Mouse (Mus musculus) ES-E14 (cell line): Measurements from ENCODE around the gene Bnip3. TPM values are rescaled to one million over a fixed set of nuclear protein-coding genes. Genes with fewer than 3 reads are reported as not detected.

ENCODE experiments used
- DNase-seq: peaks from one replicate; pipeline ENCODE4 v3.0.0-alpha.2; 2013; ENCODE audit warnings: low read depth, low spot score
- H3K27ac ChIP-seq: 2 replicates; pipeline ENCODE4 v1.5.1; 2012; ENCODE audit warnings: low read depth, mild to moderate bottlenecking, low read length, moderate library complexity, mixed read lengths; ENCODE audit not compliant: poor library complexity, insufficient read depth, severe bottlenecking
- H3K36me3 ChIP-seq: 2 replicates; pipeline ENCODE4 v1.6.1; 2012; ENCODE audit warnings: mild to moderate bottlenecking, low read length, moderate library complexity, mixed read lengths; ENCODE audit not compliant: control insufficient read depth, poor library complexity, insufficient read depth, severe bottlenecking
- H3K4me1 ChIP-seq, 2 experiments: fragments of 150-350 bp in 1 of 2; sonication (generic) in 1 of 2; 2 replicates each; pipeline ENCODE4 v1.6.1; 2012; ENCODE audit warnings: low read length in 2 of 2, mild to moderate bottlenecking in 1 of 2, mixed read lengths in 1 of 2; ENCODE audit not compliant: control insufficient read depth in 2 of 2, insufficient read depth in 2 of 2, poor library complexity in 1 of 2
- H3K4me3 ChIP-seq, 2 experiments: fragments of 150-350 bp in 1 of 2; sonication (generic) in 1 of 2; 2 replicates each; pipeline ENCODE4 v1.5.1; 2012; ENCODE audit warnings: low read length in 2 of 2, low read depth in 1 of 2, mild to moderate bottlenecking in 1 of 2, mixed read lengths in 1 of 2; ENCODE audit not compliant: insufficient read depth in 1 of 2, poor library complexity in 1 of 2, severe bottlenecking in 1 of 2
- H3K9ac ChIP-seq: 2 replicates; pipeline ENCODE4 v1.6.1; 2012; ENCODE audit warnings: low read depth, mild to moderate bottlenecking, low read length, mixed read lengths; ENCODE audit not compliant: poor library complexity, insufficient read depth, severe bottlenecking
- H3K9me3 ChIP-seq: fragments of 150-350 bp; sonication (generic); 2 replicates; pipeline ENCODE4 v1.6.1; 2012; ENCODE audit warnings: low read depth, mild to moderate bottlenecking, low read length; ENCODE audit not compliant: control insufficient read depth, insufficient read depth
- CHD2 ChIP-seq: IDR thresholded peaks from 2 replicates; pipeline ENCODE4 v1.6.1; 2014; ENCODE audit warnings: mild to moderate bottlenecking, low read depth, low read length, inconsistent platforms
- HCFC1 ChIP-seq: IDR thresholded peaks from 2 replicates; pipeline ENCODE4 v1.6.1; 2012; ENCODE audit warnings: low read length, inconsistent platforms, borderline replicate concordance; ENCODE audit not compliant: insufficient read depth
- MAFK ChIP-seq: IDR thresholded peaks from 2 replicates; pipeline ENCODE4 v1.6.1; 2014; ENCODE audit warnings: mild to moderate bottlenecking, low read depth, low read length, inconsistent platforms; ENCODE audit not compliant: insufficient read depth
- ZC3H11A ChIP-seq: IDR thresholded peaks from 2 replicates; pipeline ENCODE4 v1.6.1; 2012; ENCODE audit warnings: low read depth, mild to moderate bottlenecking, inconsistent platforms, low read length, borderline replicate concordance
- ZNF384 ChIP-seq: IDR thresholded peaks from 2 replicates; pipeline ENCODE4 v1.6.1; 2012; ENCODE audit warnings: low read depth, low read length, inconsistent platforms
- in situ Hi-C, 2 experiments: fragments of 600-800 bp; cut with MboI; formaldehyde crosslinking; loops; one replicate each; pipeline ENCODE4 v1.15.1; 2025; ENCODE audit warnings: low sequenced_read_pairs in 2 of 2, inconsistent platforms in 1 of 2; ENCODE audit not compliant: unreplicated experiment in 2 of 2
- total RNA-seq: library from RNA; depleted of rRNA; stranded (reverse); fragments of 300-350 nt; gene quantifications from 2 replicates; pipeline ENCODE4 v1.2.3, GENCODE M21; 2012

The Bnip3 gene
- total RNA-seq, 1 experiment, result 56.6 TPM

GRCm38 (mm10) chr7:138850083-138850482 lies 59.2 kb downstream of the Bnip3 start:
- Histone ChIP-seq H3K27ac (peak overlapping the region; percentile 95), H3K4me1 (peaks cover 12 to 15% of the 10 kb centered on the region in 2 experiments; a peak in 3 of 4 replicates), H3K36me3 (peaks cover 17% of the 10 kb centered on the region), H3K4me3 (peak overlapping the region; percentile 49 to 55), H3K9ac (peak overlapping the region; percentile 67; the same call in 1 of the 2 replicates), H3K9me3 (no peaks in the 10 kb centered on the region)
- TF ChIP-seq HCFC1 (no peak), ZNF384 (no peak), CHD2 (0 out of 2 replicates have a peak, but pooled peaks have one; percentile 34), MAFK (0 out of 2 replicates have a peak, but pooled peaks have one; percentile 3), ZC3H11A (no peak)
- DNase-seq, result peak; percentile 65
- in situ Hi-C loops, result no loop called here

DNA sequence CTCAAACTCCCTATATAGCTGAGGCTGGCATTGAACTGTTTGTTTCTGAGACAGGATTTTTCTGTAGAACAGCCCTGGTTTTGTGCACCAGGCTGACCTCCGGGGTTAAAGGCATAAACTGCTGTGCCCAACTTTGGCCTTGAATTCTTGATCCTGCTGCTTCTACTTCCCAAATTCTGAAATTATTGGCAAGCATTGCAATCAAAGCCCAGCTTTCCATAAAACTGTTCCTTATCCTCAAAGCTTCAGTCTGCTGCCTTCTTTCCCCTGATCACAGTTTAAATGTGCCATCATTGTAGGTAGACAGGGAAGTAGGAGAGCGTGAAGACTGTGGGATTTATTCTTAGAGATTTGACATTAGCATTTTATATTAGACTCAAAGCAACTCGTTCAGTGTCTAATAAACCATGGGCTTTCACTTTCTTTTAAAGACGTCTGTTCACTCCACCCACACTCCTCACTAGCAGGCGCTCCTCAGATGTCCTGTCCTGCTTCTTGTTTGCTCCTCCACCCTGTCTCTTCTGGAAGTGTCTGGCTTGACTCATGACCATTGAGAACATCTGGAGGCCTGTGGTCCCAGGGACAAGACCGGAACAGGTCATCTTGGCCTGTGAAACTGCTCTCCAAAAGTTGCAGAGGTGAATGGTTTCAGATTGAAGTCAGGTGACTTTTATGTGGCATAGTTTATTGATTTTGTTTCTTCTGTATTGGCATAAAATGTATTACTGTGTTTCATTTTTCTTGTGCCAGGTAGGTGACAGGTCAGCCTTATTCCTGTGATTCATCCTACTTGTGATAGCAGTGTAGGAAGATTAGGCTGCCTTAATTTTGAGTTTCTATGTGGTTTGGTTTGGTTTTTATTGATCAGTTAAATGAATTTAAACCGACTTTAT lies 61.0 kb downstream of the Bnip3 start:
- Histone ChIP-seq H3K36me3 (peaks cover 12% of the 10 kb centered on the region), H3K27ac (peak overlapping the region; percentile 91; the same call in 1 of the 2 replicates), H3K4me3 (peak overlapping the region; percentile 94 to 99), H3K4me1 (peaks cover 9 to 10% of the 10 kb centered on the region in 2 experiments; a peak in 3 of 4 replicates), H3K9me3 (no peaks in the 10 kb centered on the region), H3K9ac (peak overlapping the region; percentile 99; the same call in 1 of the 2 replicates)
- no peak for DNase-seq
- no peak for TF ChIP-seq MAFK
- TF ChIP-seq CHD2, result no peak
- no peak for TF ChIP-seq ZC3H11A
- TF ChIP-seq ZNF384, result no peak
- TF ChIP-seq HCFC1, result no peak
- in situ Hi-C loops, result loop anchor here in 1 of 2 experiments (25.0 kb wide), 1 partner anchor 1361 kb away; no protein-coding TSS in a partner anchor

- H3K9ac ChIP-seq, result peak overlapping the region; percentile 99
- DNase-seq, result no peak
- H3K4me3 ChIP-seq, result peak overlapping the region; percentile 94 to 99
- H3K9me3 ChIP-seq, result no peaks in the 10 kb centered on the region
- peaks cover 4 to 8% of the 10 kb centered on the region in 2 experiments; a peak in 3 of 4 replicates for H3K4me1 ChIP-seq
- peak overlapping the region; percentile 91 for H3K27ac ChIP-seq
- peaks cover 10% of the 10 kb centered on the region for H3K36me3 ChIP-seq
- TF ChIP-seq ZNF384, result no peak
- TF ChIP-seq CHD2, result no peak
- TF ChIP-seq HCFC1, result no peak
- no peak for TF ChIP-seq MAFK
- TF ChIP-seq ZC3H11A, result no peak
- in situ Hi-C loops, result loop anchor here in 1 of 2 experiments (25.0 kb wide), 1 partner anchor 1360 kb away; no protein-coding TSS in a partner anchor
Measured at GRCm38 (mm10) chr7:138847316-138848027, 61.8 kb downstream of the Bnip3 start.

DNA sequence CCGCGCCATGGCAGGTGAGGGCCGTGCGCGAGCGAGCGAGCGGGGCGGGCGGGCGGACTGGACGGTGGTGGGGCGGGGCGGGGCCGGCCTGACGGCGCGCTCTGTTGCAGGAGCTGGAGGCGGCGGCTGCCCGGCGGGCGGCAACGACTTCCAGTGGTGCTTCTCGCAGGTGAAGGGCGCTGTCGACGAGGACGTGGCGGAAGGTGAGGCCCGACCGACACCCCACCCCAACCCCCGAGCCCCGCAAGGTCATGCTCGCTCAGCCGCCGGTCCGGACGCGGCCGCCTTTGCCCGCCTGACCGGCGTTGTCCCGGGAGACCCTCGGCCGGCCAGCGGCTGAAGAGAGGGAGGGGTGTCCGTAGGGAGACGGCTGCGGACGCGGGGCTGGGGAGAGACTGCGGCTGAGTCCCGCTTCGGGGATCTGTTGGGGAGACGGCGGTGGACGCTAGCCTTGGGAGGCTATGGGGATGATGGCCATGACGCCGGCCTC lies 62.8 kb downstream of the Bnip3 start:
- H3K27ac ChIP-seq, result peak overlapping the region; percentile 91
- DNase-seq, result no peak
- H3K9me3 ChIP-seq, result no peaks in the 10 kb centered on the region
- H3K4me3 ChIP-seq, result peak overlapping the region; percentile 94 to 99
- H3K36me3 ChIP-seq, result peaks cover 8% of the 10 kb centered on the region
- peaks cover 4 to 10% of the 10 kb centered on the region in 2 experiments for H3K4me1 ChIP-seq
- no peak for TF ChIP-seq ZNF384
- TF ChIP-seq ZC3H11A, result no peak
- in situ Hi-C loops, result loop anchor here in 1 of 2 experiments (25.0 kb wide), 1 partner anchor 1359 kb away; no protein-coding TSS in a partner anchor
- H3K9ac ChIP-seq, result peak overlapping the region; percentile 99
